ENCODE assay signal across 18 mouse cellular contexts in the genomic region with DNA sequence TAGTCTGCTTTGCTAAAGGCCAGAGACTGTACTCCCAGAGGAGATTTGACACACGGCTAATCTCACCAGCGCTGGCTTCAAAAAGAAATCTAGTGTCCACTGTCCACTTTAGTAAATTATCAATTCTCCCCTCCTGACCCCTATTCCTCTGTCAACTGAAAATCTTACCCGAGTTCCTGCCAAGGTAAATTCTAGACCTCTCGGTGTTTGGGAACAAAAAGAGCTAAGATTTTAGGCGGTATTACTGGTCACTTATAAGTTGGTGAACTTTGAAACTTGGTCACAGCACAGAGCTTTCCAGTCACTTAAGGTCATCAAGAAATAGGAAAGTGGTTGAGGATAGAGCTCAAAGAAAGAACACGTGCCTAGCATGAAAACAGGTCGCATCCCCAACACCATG. TPM values are rescaled to one million over a fixed set of nuclear protein-coding genes. Genes with fewer than 3 reads are reported as not detected.
A peak's percentile ranks its signal among the peaks of the same experiment; 100 is the strongest.
DNase-seq lines count a peak whose midpoint lies in the region; ATAC-seq and TF ChIP-seq lines count a peak whose summit lies in the region.
"Had no signal": no experiment of that assay in that cellular context is flagged by ENCODE, and none has a peak within 500 bp of the region (broad histone marks: within the 10 kb centered on the region; RNA-seq: fewer than 3 reads in every experiment).

No protein-coding gene starts in this region.

- peak; percentile 56 to 81 for DNase-seq in kidney, adult 8-10 months
- DNase-seq in kidney, postnatal 10 days = no peak
- DNase-seq in lung, postnatal 0 days (ENCODE audit: low spot score) = no peak
- DNase-seq: adrenal gland, adult 2 months; adrenal gland, postnatal 25 days; cerebellum, adult 18-20 months; cerebellum, adult 9-11 months; cerebellum, postnatal 36 days; gastrocnemius, postnatal 10 days; heart, adult 18-20 months; heart, postnatal 10 days had no signal

- ATAC-seq in liver, embryonic 15.5 days (ENCODE audit: insufficient read depth) = no peak
- ATAC-seq in liver, embryonic 12.5 days = no peak
- no peak for ATAC-seq in liver, embryonic 16.5 days (ENCODE audit: low read depth)
- no peak for ATAC-seq in lung, postnatal 0 days
- ATAC-seq: forebrain, embryonic 16.5 days had no signal

- no peak for TF ChIP-seq CTCF in lung, postnatal 0 days (IDR thresholded peaks at IDR 0.05)

- 0 out of 2 replicates have a peak overlapping the region, but pooled peaks have one; percentile 19 for H3K27ac ChIP-seq in liver, embryonic 15.5 days (replicated peaks)
- H3K27ac ChIP-seq in liver, embryonic 12.5 days = no peak overlapping the region
- H3K27ac ChIP-seq in liver, embryonic 16.5 days (ENCODE audit: low read length) = 0 out of 2 replicates have a peak overlapping the region, but pooled peaks have one; percentile 10
- no peak overlapping the region for H3K27ac ChIP-seq in lung, postnatal 0 days (ENCODE audit: low read length)
- H3K27ac ChIP-seq: embryonic facial prominence, embryonic 13.5 days; forebrain, embryonic 12.5 days; heart, embryonic 10.5 days had no signal

- H3K9me3 ChIP-seq in liver, embryonic 15.5 days (replicated peaks) = no peaks in the 10 kb centered on the region
- H3K9me3 ChIP-seq in liver, embryonic 12.5 days (replicated peaks) = no peaks in the 10 kb centered on the region
- H3K9me3 ChIP-seq in liver, embryonic 16.5 days (replicated peaks; ENCODE audit: control insufficient read depth, low read length) = no peaks in the 10 kb centered on the region
- H3K9me3 ChIP-seq in lung, postnatal 0 days (ENCODE audit: low read length) = no peaks in the 10 kb centered on the region
- H3K9me3 ChIP-seq: embryonic facial prominence, embryonic 13.5 days; forebrain, embryonic 12.5 days; heart, embryonic 10.5 days had no signal

- peaks cover 2% of the 10 kb centered on the region; the same call in 1 of the 2 replicates for H3K4me1 ChIP-seq in liver, embryonic 15.5 days (replicated peaks)
- no peaks in the 10 kb centered on the region for H3K4me1 ChIP-seq in liver, embryonic 12.5 days
- no peaks in the 10 kb centered on the region for H3K4me1 ChIP-seq in liver, embryonic 16.5 days (ENCODE audit: control insufficient read depth, low read depth, low read length)
- no peaks in the 10 kb centered on the region for H3K4me1 ChIP-seq in lung, postnatal 0 days (ENCODE audit: insufficient read depth, low read depth, low read length)
- H3K4me1 ChIP-seq: forebrain, embryonic 12.5 days; heart, embryonic 10.5 days had no signal

- no peaks in the 10 kb centered on the region for H3K36me3 ChIP-seq in liver, embryonic 15.5 days (replicated peaks)
- H3K36me3 ChIP-seq in liver, embryonic 12.5 days = no peaks in the 10 kb centered on the region
- H3K36me3 ChIP-seq in liver, embryonic 16.5 days (ENCODE audit: control insufficient read depth, insufficient read depth) = no peaks in the 10 kb centered on the region
- no peaks in the 10 kb centered on the region for H3K36me3 ChIP-seq in lung, postnatal 0 days (ENCODE audit: insufficient read depth, low read length)
- H3K36me3 ChIP-seq: embryonic facial prominence, embryonic 13.5 days; forebrain, embryonic 12.5 days; heart, embryonic 10.5 days had no signal

- TF ChIP-seq EP300 in lung, postnatal 0 days (IDR thresholded peaks at IDR 0.05) = no peak

- no peak overlapping the region for H3K4me2 ChIP-seq in liver, embryonic 15.5 days
- no peak overlapping the region for H3K4me2 ChIP-seq in liver, embryonic 12.5 days
- no peak overlapping the region for H3K4me2 ChIP-seq in liver, embryonic 16.5 days (ENCODE audit: low read depth, low read length)
- H3K4me2 ChIP-seq in lung, postnatal 0 days (replicated peaks; ENCODE audit: low read depth, low read length) = no peak overlapping the region
- H3K4me2 ChIP-seq: embryonic facial prominence, embryonic 13.5 days; forebrain, embryonic 12.5 days had no signal

- 61% methylated on average over 7 of the region's 7 CpGs for WGBS in liver, embryonic 15.5 days (ENCODE audit: insufficient replicate concordance)
- 71% methylated on average over 7 of the region's 7 CpGs for WGBS in liver, embryonic 12.5 days (ENCODE audit: insufficient replicate concordance)
- WGBS in liver, embryonic 16.5 days (ENCODE audit: insufficient replicate concordance) = 51% methylated on average over 7 of the region's 7 CpGs
- 71% methylated on average over 7 of the region's 7 CpGs for WGBS in lung, postnatal 0 days

- H3K27me3 ChIP-seq in liver, embryonic 15.5 days = no peaks in the 10 kb centered on the region
- H3K27me3 ChIP-seq in liver, embryonic 12.5 days (replicated peaks) = no peaks in the 10 kb centered on the region
- H3K27me3 ChIP-seq in liver, embryonic 16.5 days (ENCODE audit: control insufficient read depth, insufficient read depth, low read depth, low read length) = no peaks in the 10 kb centered on the region
- H3K27me3 ChIP-seq in lung, postnatal 0 days (replicated peaks; ENCODE audit: insufficient read depth, low read length) = no peaks in the 10 kb centered on the region
- H3K27me3 ChIP-seq: embryonic facial prominence, embryonic 13.5 days had no signal

- H3K4me3 ChIP-seq in liver, embryonic 15.5 days (replicated peaks) = no peak overlapping the region
- no peak overlapping the region for H3K4me3 ChIP-seq in liver, embryonic 12.5 days
- no peak overlapping the region for H3K4me3 ChIP-seq in liver, embryonic 16.5 days (ENCODE audit: low read depth, low read length)
- H3K4me3 ChIP-seq in lung, postnatal 0 days (ENCODE audit: low read depth, low read length) = no peak overlapping the region
- H3K4me3 ChIP-seq: embryonic facial prominence, embryonic 13.5 days; forebrain, embryonic 12.5 days; heart, embryonic 10.5 days had no signal

- no peak overlapping the region for H3K9ac ChIP-seq in liver, embryonic 15.5 days
- H3K9ac ChIP-seq in liver, embryonic 12.5 days = no peak overlapping the region
- H3K9ac ChIP-seq in liver, embryonic 16.5 days (ENCODE audit: low read depth, low read length) = no peak overlapping the region
- H3K9ac ChIP-seq in lung, postnatal 0 days (replicated peaks; ENCODE audit: low read depth) = no peak overlapping the region
- H3K9ac ChIP-seq: embryonic facial prominence, embryonic 13.5 days; forebrain, embryonic 12.5 days had no signal

RNA-seq across cellular contexts. Expression of a gene that starts 6.1 kb away (rescaled TPM):
- 26.6 and 27.7 TPM in 2 replicates for polyA plus RNA-seq in liver, embryonic 15.5 days (2015; fragmentation: Nextera tagmentation; extraction: Ambion mirVana)
- polyA plus RNA-seq in liver, embryonic 12.5 days (2016; fragmentation: Nextera tagmentation; extraction: Ambion mirVana) = 24.1 and 24.2 TPM in 2 replicates
- 31.5 and 32.8 TPM in 2 replicates for polyA plus RNA-seq in liver, embryonic 16.5 days (2015; fragmentation: Nextera tagmentation; extraction: Ambion mirVana)
- polyA plus RNA-seq in lung, postnatal 0 days (2015; fragmentation: Nextera tagmentation; extraction: Ambion mirVana) = 1.8 and 1.9 TPM in 2 replicates

Comparison
In these comparisons a context has a peak if more than half of its experiments do, and no peak if none do; other contexts are left out.
1. DNase-seq: peak in kidney, adult 8-10 months (2 of 2); none in kidney, postnatal 10 days (single experiment) and lung, postnatal 0 days (single experiment).
2. H3K27ac ChIP-seq: peak in liver, embryonic 15.5 days (single experiment) and liver, embryonic 16.5 days (single experiment); none in liver, embryonic 12.5 days (single experiment) and lung, postnatal 0 days (single experiment).